Mouse (Mus musculus) kidney, postnatal 0 days (tissue): Measurements from ENCODE around the gene Cd300ld4. TPM values are rescaled to one million over a fixed set of nuclear protein-coding genes. Genes with fewer than 3 reads are reported as not detected.

Experiments
- ATAC-seq: fragments of 200-750 bp; cut with Nextera tagmentation; replicated peaks from 2 replicates; pipeline ENCODE4 v1.8.0; 2017; ENCODE audit warnings: low read depth, moderate number of reproducible peaks, moderate TSS enrichment, moderate library complexity; ENCODE audit not compliant: low FRiP score
- DNase-seq: peaks from one replicate; pipeline ENCODE4 v3.0.0-alpha.2; 2016; ENCODE audit warnings: low spot score
- H3K27ac ChIP-seq: fragments of 300-500 bp; sonication (generic); 2 replicates; pipeline ENCODE4 v1.5.1; 2014; ENCODE audit warnings: mild to moderate bottlenecking
- H3K27me3 ChIP-seq: fragments of 300-500 bp; sonication (generic); 2 replicates; pipeline ENCODE4 v1.6.1; 2014; ENCODE audit warnings: low read length, mixed read lengths; ENCODE audit not compliant: insufficient read depth
- H3K36me3 ChIP-seq: fragments of 300-500 bp; sonication (generic); 2 replicates; pipeline ENCODE4 v1.6.1; 2014; ENCODE audit warnings: low read length, mixed read lengths; ENCODE audit not compliant: insufficient read depth
- H3K4me1 ChIP-seq: fragments of 300-500 bp; sonication (generic); replicated peaks from 2 replicates; pipeline ENCODE4 v1.6.1; 2014; ENCODE audit warnings: antibody characterized with exemption, low read length, mixed read lengths; ENCODE audit not compliant: insufficient read depth
- H3K4me2 ChIP-seq: fragments of 300-500 bp; sonication (generic); 2 replicates; pipeline ENCODE4 v1.6.1; 2014; ENCODE audit warnings: mild to moderate bottlenecking, low read length, moderate library complexity, mixed read lengths
- H3K4me3 ChIP-seq: fragments of 300-500 bp; sonication (generic); replicated peaks from 2 replicates; pipeline ENCODE4 v1.5.1; 2014; ENCODE audit warnings: low read depth, low read length
- H3K9ac ChIP-seq: fragments of 300-500 bp; sonication (generic); 2 replicates; pipeline ENCODE4 v1.6.1; 2014; ENCODE audit warnings: low read depth, low read length
- H3K9me3 ChIP-seq: fragments of 300-500 bp; sonication (generic); replicated peaks from 2 replicates; pipeline ENCODE4 v1.6.1; 2016; ENCODE audit warnings: low read length, inconsistent platforms, mixed read lengths
- CTCF ChIP-seq: IDR thresholded peaks from 2 replicates; pipeline ENCODE4 v1.5.1; 2016; ENCODE audit warnings: antibody characterized with exemption, low read depth, mild to moderate bottlenecking, moderate library complexity
- WGBS: fragments of 180-500 bp; shearing (Covaris S2); extraction: QIAGEN DNeasy Blood & Tissue Kit; methylation state at CpG from one replicate; pipeline ENCODE4 v1.1.7; 2014; 5-methylcytosine and 5-hydroxymethylcytosine counted together
- polyA plus RNA-seq: library from polyadenylated mRNA; unstranded; fragments of >200 nt; fragmentation: Nextera tagmentation; extraction: Ambion mirVana; gene quantifications from 2 replicates; pipeline ENCODE4 v1.2.1, GENCODE M21; 2015

Gene Cd300ld4
- polyA plus RNA-seq, 1 experiment from 2014 or later: not detected

DNA sequence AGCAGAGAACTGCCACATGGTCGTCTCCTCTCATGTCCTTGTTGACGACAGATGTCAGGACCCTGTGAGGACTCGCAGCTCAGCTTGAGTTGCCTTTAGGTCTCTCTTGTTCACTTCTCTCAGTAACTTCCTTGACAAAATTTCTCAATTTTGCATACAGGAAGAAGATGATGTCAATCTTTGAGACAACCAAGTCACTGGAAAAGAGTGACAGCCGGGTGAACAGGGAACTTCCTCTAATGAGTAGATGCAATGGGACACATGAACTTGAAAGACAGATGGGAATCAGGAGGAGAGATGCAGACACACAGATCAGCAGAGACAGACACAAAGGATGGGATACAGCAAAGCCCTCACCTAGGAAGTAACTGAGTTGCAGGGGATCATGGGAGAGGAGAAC lies 37.0 kb downstream of the Cd300ld4 start, which contains the start of gene Cd300ld:
TSS of gene Cd300ld (minus strand) at position 130 of the 400 bp plus-strand sequence.
- DNase-seq (no peak), ATAC-seq (no peak)
- Histone ChIP-seq H3K27me3 (no peaks in the 10 kb centered on the region), H3K27ac (no peak within 1 kb of the TSS), H3K36me3 (no peaks in the 10 kb centered on the region), H3K9me3 (no peaks in the 10 kb centered on the region), H3K4me2 (no peak within 1 kb of the TSS), H3K9ac (no peak within 1 kb of the TSS), H3K4me3 (no peak within 1 kb of the TSS), H3K4me1 (no peaks in the 10 kb centered on the region)
- no peak for TF ChIP-seq CTCF
- 77% methylated on average over 4 of the region's 4 CpGs for WGBS

DNA sequence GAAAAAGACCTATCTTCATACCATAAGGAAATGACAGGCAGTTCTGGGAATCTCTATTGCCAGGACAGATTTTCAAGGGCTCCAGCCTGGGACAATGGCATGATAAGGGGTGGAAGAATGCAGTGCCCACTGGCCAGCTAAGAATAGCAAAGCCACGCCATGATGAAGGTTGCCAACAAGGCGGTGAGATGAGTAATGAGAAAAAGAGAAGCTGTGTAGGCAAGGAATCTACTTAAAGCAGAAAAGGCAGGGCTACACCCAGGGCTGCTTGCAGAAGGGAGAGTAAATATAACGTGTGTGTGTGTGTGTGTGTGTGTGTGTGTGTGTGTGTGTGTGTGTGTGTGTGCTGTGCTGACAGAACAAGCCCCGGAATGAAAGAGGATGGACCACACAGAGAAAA lies 44.9 kb downstream of the Cd300ld4 start:
- H3K4me1 ChIP-seq: no peaks in the 10 kb centered on the region
- H3K36me3 ChIP-seq: no peaks in the 10 kb centered on the region
- ATAC-seq: no peak
- DNase-seq: no peak
- 77% methylated on average over 4 of the region's 4 CpGs for WGBS
- no peak overlapping the region for H3K9ac ChIP-seq
- H3K9me3 ChIP-seq: no peaks in the 10 kb centered on the region
- H3K4me3 ChIP-seq: no peak overlapping the region
- no peaks in the 10 kb centered on the region for H3K27me3 ChIP-seq
- no peak overlapping the region for H3K4me2 ChIP-seq
- TF ChIP-seq CTCF: no peak
- no peak overlapping the region for H3K27ac ChIP-seq

DNA sequence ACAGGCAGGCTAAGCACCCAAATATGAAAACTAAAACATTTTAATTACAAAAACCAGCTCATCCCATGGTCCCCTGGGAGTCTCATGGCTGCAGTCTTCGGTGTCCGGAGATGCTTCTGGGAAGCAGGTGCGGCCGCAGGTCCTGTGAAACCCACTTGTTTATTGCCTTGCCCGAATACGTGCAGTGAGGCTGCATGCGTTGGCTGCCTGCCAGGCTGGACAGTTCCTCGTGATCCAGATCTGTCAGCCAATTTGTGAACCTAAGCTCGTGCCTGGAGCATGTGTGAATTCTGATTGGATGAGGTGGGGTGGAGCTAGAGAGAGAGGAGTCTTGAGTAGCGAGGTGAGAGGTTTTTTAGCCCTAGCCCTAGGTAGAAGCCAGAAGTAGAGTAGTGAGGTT lies 54.1 kb downstream of the Cd300ld4 start:
- H3K27ac ChIP-seq: no peak overlapping the region
- 82% methylated on average over 10 of the region's 10 CpGs for WGBS
- H3K4me3 ChIP-seq: no peak overlapping the region
- H3K4me2 ChIP-seq: no peak overlapping the region
- no peaks in the 10 kb centered on the region for H3K27me3 ChIP-seq
- no peak for ATAC-seq
- no peak overlapping the region for H3K9ac ChIP-seq
- H3K9me3 ChIP-seq: no peaks in the 10 kb centered on the region
- DNase-seq: no peak
- TF ChIP-seq CTCF: no peak
- no peaks in the 10 kb centered on the region for H3K36me3 ChIP-seq
- H3K4me1 ChIP-seq: no peaks in the 10 kb centered on the region

Other genes with a start within 250 kb of the Cd300ld4 start
- gene Btbd17, start 231.1 kb downstream of the Cd300ld4 start, polyA plus RNA-seq: 0.78 and 0.96 TPM in 2 replicates
- gene Gpr142, start 228.1 kb downstream of the Cd300ld4 start, polyA plus RNA-seq: 0.13 TPM in 1 of 2 replicates, not detected in the other
- gene Gprc5c, start 175.9 kb downstream of the Cd300ld4 start, polyA plus RNA-seq: 118 and 131 TPM in 2 replicates
- gene Cd300a, start 137.0 kb downstream of the Cd300ld4 start, polyA plus RNA-seq: 1.5 and 1.7 TPM in 2 replicates
- gene Cd300lb, start 92.6 kb downstream of the Cd300ld4 start, polyA plus RNA-seq: 0.36 and 0.43 TPM in 2 replicates
- gene Cd300c, start 57.9 kb downstream of the Cd300ld4 start, polyA plus RNA-seq: not detected in 2 replicates
- 0.22 and 0.23 TPM in 2 replicates for gene Cd300ld, start 37.1 kb downstream of the Cd300ld4 start, polyA plus RNA-seq
- 3.6 and 3.7 TPM in 2 replicates for gene Cd300c2, start 25.1 kb downstream of the Cd300ld4 start, polyA plus RNA-seq
- gene Cd300ld2, start 10.8 kb downstream of the Cd300ld4 start, polyA plus RNA-seq: 0.52 TPM in 1 of 2 replicates, not detected in the other
- not detected in 2 replicates for gene Cd300ld5, start 10.8 kb upstream of the Cd300ld4 start, polyA plus RNA-seq
- gene Cd300ld3, start 21.4 kb upstream of the Cd300ld4 start, polyA plus RNA-seq: not detected in 2 replicates
- not detected in 2 replicates for gene Cd300e, start 35.2 kb upstream of the Cd300ld4 start, polyA plus RNA-seq
- 1.8 and 2.2 TPM in 2 replicates for gene Rab37, start 64.4 kb upstream of the Cd300ld4 start, polyA plus RNA-seq
- gene Cd300lf, start 107.0 kb upstream of the Cd300ld4 start, polyA plus RNA-seq: 0.33 TPM in 2 replicates
- 163 and 172 TPM in 2 replicates for gene Slc9a3r1, start 136.3 kb upstream of the Cd300ld4 start, polyA plus RNA-seq
- 12.0 and 12.6 TPM in 2 replicates for gene Tmem104, start 160.5 kb upstream of the Cd300ld4 start, polyA plus RNA-seq
- 26.8 TPM in 2 replicates for gene Nat9, start 160.8 kb upstream of the Cd300ld4 start, polyA plus RNA-seq
- not detected in 2 replicates for gene Grin2c, start 240.2 kb upstream of the Cd300ld4 start, polyA plus RNA-seq